Mouse (Mus musculus) heart, embryonic 13.5 days (tissue): ENCODE results near the gene Vsig2. TPM values are rescaled to one million over a fixed set of nuclear protein-coding genes. Genes with fewer than 3 reads are reported as not detected.

Experiments used
- polyA plus RNA-seq: library from polyadenylated mRNA; unstranded; fragments of >200 nt; fragmentation: Nextera tagmentation; extraction: Ambion mirVana; gene quantifications from 2 replicates; pipeline ENCODE4 v1.2.1, GENCODE M21; 2015

The Vsig2 gene
- polyA plus RNA-seq, 1 experiment from 2014 or later, result 1.4 TPM

Other genes starting within 250 kb of the Vsig2 start
- 3.6 and 4.7 TPM in 2 replicates for gene Ccdc15, start 190.8 kb upstream of the Vsig2 start, polyA plus RNA-seq
- gene Hepacam, start 171.9 kb upstream of the Vsig2 start, polyA plus RNA-seq, result 0.07 TPM in 1 of 2 replicates, not detected in the other
- gene Robo4, start 137.4 kb upstream of the Vsig2 start, polyA plus RNA-seq, result 7.4 and 8.8 TPM in 2 replicates
- 0.14 and 0.17 TPM in 2 replicates for gene Robo3, start 106.0 kb upstream of the Vsig2 start, polyA plus RNA-seq
- gene Msantd2, start 49.9 kb upstream of the Vsig2 start, polyA plus RNA-seq, result 14.3 and 14.7 TPM in 2 replicates
- gene Esam, start 11.2 kb upstream of the Vsig2 start, polyA plus RNA-seq, result 69.9 and 76.5 TPM in 2 replicates
- gene Nrgn, start 13.6 kb downstream of the Vsig2 start, polyA plus RNA-seq, result 5.5 and 5.8 TPM in 2 replicates
- gene Siae, start 16.4 kb downstream of the Vsig2 start, polyA plus RNA-seq, result 9.6 and 10.1 TPM in 2 replicates
- 4.3 and 8.2 TPM in 2 replicates for gene Spa17, start 74.5 kb downstream of the Vsig2 start, polyA plus RNA-seq
- gene Tbrg1, start 118.1 kb downstream of the Vsig2 start, polyA plus RNA-seq, result 126 and 129 TPM in 2 replicates
- gene Panx3, start 130.0 kb downstream of the Vsig2 start, polyA plus RNA-seq, result 0.05 TPM in 1 of 2 replicates, not detected in the other
- not detected in 2 replicates for gene Olfr160, start 177.0 kb downstream of the Vsig2 start, polyA plus RNA-seq
- not detected in 2 replicates for gene Olfr874, start 205.9 kb downstream of the Vsig2 start, polyA plus RNA-seq
- gene Olfr875, start 232.6 kb downstream of the Vsig2 start, polyA plus RNA-seq, result not detected in 2 replicates